8 mouse cellular contexts compared by ENCODE assay signal in the genomic region with DNA sequence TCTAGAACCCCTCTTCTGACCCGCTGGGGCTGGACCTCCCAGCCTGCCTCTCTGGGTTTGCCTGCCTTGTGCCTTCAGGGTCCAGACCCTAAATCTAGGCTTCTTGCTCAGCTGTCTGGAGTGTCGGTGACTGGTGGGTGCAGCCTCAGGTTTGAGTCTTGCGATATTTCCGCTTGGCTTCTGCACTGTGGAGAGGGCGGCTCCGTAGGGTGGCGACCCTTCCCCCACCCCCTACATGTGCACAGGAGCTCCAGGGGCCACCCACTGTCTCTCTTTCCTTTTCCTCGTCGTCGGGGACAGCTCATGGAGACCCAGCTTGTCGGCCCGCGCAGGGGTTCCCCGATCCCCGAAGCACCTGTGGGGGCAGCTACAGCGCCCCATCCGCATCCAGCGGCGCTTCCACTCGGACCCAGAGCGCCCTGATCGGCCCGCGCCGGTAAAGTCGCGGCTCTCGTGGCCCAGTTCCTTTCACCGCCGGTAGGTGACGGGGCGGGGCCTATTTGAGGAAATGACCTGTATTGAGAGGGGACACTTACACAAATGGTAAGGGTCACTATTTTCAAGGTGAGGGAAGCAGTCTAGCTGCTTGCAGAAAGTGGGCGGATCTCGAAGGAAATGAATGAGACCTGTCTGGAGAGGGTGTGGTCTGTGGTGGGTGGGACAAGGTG. TPM values are rescaled to one million over a fixed set of nuclear protein-coding genes. Genes with fewer than 3 reads are reported as not detected.
DNase-seq lines count a peak whose midpoint lies in the region; ATAC-seq and TF ChIP-seq lines count a peak whose summit lies in the region.

No protein-coding gene starts in this region.

- WGBS in forebrain, postnatal 0 days: 6% methylated on average over 34 of the region's 34 CpGs
- WGBS in liver, embryonic 16.5 days (ENCODE audit: insufficient replicate concordance): 2% methylated on average over 34 of the region's 34 CpGs

- peak; percentile 35 for TF ChIP-seq CTCF in E14TG2a.4 (conservative IDR thresholded peaks at IDR 0.05; ENCODE audit: low read length)
- peak; percentile 37 for TF ChIP-seq CTCF in forebrain, postnatal 0 days (IDR thresholded peaks at IDR 0.05; ENCODE audit: low read depth)

- DNase-seq in heart, adult 11 months: peak; percentile 88
- no peak for DNase-seq in heart, postnatal 10 days
- DNase-seq in forebrain, postnatal 0 days: no peak
- DNase-seq in retina, postnatal 1 day: peak; percentile 56
- no peak for DNase-seq in adrenal gland, postnatal 14 days
- no peak for DNase-seq in left cerebral cortex, adult 9 months (ENCODE audit: low spot score in 2 of 2)

- peak overlapping the region; percentile 32 for H3K4me2 ChIP-seq in forebrain, postnatal 0 days (ENCODE audit: low read depth)
- H3K4me2 ChIP-seq in liver, embryonic 16.5 days (ENCODE audit: low read depth, low read length): peak overlapping the region; percentile 52

- peaks cover 43% of the 10 kb centered on the region for H3K4me1 ChIP-seq in E14TG2a.4 (replicated peaks; ENCODE audit: low read depth, low read length)
- no peaks in the 10 kb centered on the region for H3K4me1 ChIP-seq in forebrain, postnatal 0 days (ENCODE audit: insufficient read depth)
- H3K4me1 ChIP-seq in liver, embryonic 16.5 days (ENCODE audit: control insufficient read depth, low read depth, low read length): peaks cover 3% of the 10 kb centered on the region; the same call in 1 of the 2 replicates

- no peak overlapping the region for H3K9ac ChIP-seq in forebrain, postnatal 0 days
- no peak overlapping the region; the same call in 1 of the 2 replicates for H3K9ac ChIP-seq in liver, embryonic 16.5 days (ENCODE audit: low read depth, low read length)

- H3K36me3 ChIP-seq in E14TG2a.4 (ENCODE audit: insufficient read depth, low read length): no peaks in the 10 kb centered on the region
- no peaks in the 10 kb centered on the region for H3K36me3 ChIP-seq in forebrain, postnatal 0 days (ENCODE audit: insufficient read depth)
- H3K36me3 ChIP-seq in liver, embryonic 16.5 days (ENCODE audit: control insufficient read depth, insufficient read depth): no peaks in the 10 kb centered on the region

- intact Hi-C loops in heart, postnatal 10 days (cut with DNase I): no loop called here

- H3K27ac ChIP-seq in forebrain, postnatal 0 days (ENCODE audit: low read depth, low read length): no peak overlapping the region
- H3K27ac ChIP-seq in liver, embryonic 16.5 days (ENCODE audit: low read length): no peak overlapping the region

- no peak for ATAC-seq in forebrain, postnatal 0 days
- no peak for ATAC-seq in liver, embryonic 16.5 days (ENCODE audit: low read depth)

- no peaks in the 10 kb centered on the region for H3K9me3 ChIP-seq in E14TG2a.4 (ENCODE audit: low read length)
- no peaks in the 10 kb centered on the region for H3K9me3 ChIP-seq in forebrain, postnatal 0 days (ENCODE audit: low read length)
- H3K9me3 ChIP-seq in liver, embryonic 16.5 days (replicated peaks; ENCODE audit: control insufficient read depth, low read length): no peaks in the 10 kb centered on the region

- peak overlapping the region; percentile 73 for H3K4me3 ChIP-seq in E14TG2a.4 (replicated peaks; ENCODE audit: low read length)
- H3K4me3 ChIP-seq in forebrain, postnatal 0 days (ENCODE audit: low read depth, low read length): no peak overlapping the region
- H3K4me3 ChIP-seq in liver, embryonic 16.5 days (ENCODE audit: low read depth, low read length): peak overlapping the region; percentile 30

- peaks cover 30% of the 10 kb centered on the region for H3K27me3 ChIP-seq in E14TG2a.4 (ENCODE audit: insufficient read depth, low read length)
- H3K27me3 ChIP-seq in forebrain, postnatal 0 days (ENCODE audit: insufficient read depth, low read length): peaks cover 22% of the 10 kb centered on the region
- H3K27me3 ChIP-seq in liver, embryonic 16.5 days (ENCODE audit: control insufficient read depth, insufficient read depth, low read depth, low read length): peaks cover 30% of the 10 kb centered on the region

RNA-seq across cellular contexts. Expression of gene Pde4c, which starts 6.4 kb away (rescaled TPM):
- 1 to 10 TPM; 2.0 to 4.0 TPM for total RNA-seq in heart, postnatal 10 days (2021)
- total RNA-seq in forebrain, postnatal 0 days (2014; rRNA removed): 0.48 and 0.62 TPM in 2 replicates
- 0.10 and 0.23 TPM in 2 replicates for polyA plus RNA-seq in forebrain, postnatal 0 days (2015; fragmentation: Nextera tagmentation; extraction: Ambion mirVana)
- 1.5 and 2.2 TPM in 2 replicates for polyA plus RNA-seq in liver, embryonic 16.5 days (2015; fragmentation: Nextera tagmentation; extraction: Ambion mirVana)
- total RNA-seq in adrenal gland, postnatal 14 days (2021): 1.9 TPM in 2 replicates

RNA-seq across cellular contexts. Expression of gene Gm3336, which starts 11.6 kb away (rescaled TPM):
- not detected for total RNA-seq in heart, postnatal 10 days (2021)
- total RNA-seq in forebrain, postnatal 0 days (2014; rRNA removed): not detected in 2 replicates
- polyA plus RNA-seq in forebrain, postnatal 0 days (2015; fragmentation: Nextera tagmentation; extraction: Ambion mirVana): not detected in 2 replicates
- 0.40 and 0.47 TPM in 2 replicates for polyA plus RNA-seq in liver, embryonic 16.5 days (2015; fragmentation: Nextera tagmentation; extraction: Ambion mirVana)
- total RNA-seq in adrenal gland, postnatal 14 days (2021): 0.70 TPM in 1 of 2 replicates, not detected in the other

RNA-seq across cellular contexts. Expression of gene Rab3a, which starts 24.5 kb away (rescaled TPM):
- 10 to 100 TPM; 37.3 to 38.9 TPM for total RNA-seq in heart, postnatal 10 days (2021)
- 450 and 499 TPM in 2 replicates for total RNA-seq in forebrain, postnatal 0 days (2014; rRNA removed)
- 632 and 673 TPM in 2 replicates for polyA plus RNA-seq in forebrain, postnatal 0 days (2015; fragmentation: Nextera tagmentation; extraction: Ambion mirVana)
- polyA plus RNA-seq in liver, embryonic 16.5 days (2015; fragmentation: Nextera tagmentation; extraction: Ambion mirVana): 2.2 and 3.4 TPM in 2 replicates
- total RNA-seq in adrenal gland, postnatal 14 days (2021): 56.2 and 75.1 TPM in 2 replicates

RNA-seq across cellular contexts. Expression of gene Iqcn, which starts 26.7 kb away (rescaled TPM):
- under 1 TPM in 1 of 2 experiments, not detected in 1; 0.07 TPM for total RNA-seq in heart, postnatal 10 days (2021)
- total RNA-seq in forebrain, postnatal 0 days (2014; rRNA removed): 0.33 TPM in 1 of 2 replicates, not detected in the other
- polyA plus RNA-seq in forebrain, postnatal 0 days (2015; fragmentation: Nextera tagmentation; extraction: Ambion mirVana): 0.03 and 0.08 TPM in 2 replicates
- 0.02 TPM in 1 of 2 replicates, not detected in the other for polyA plus RNA-seq in liver, embryonic 16.5 days (2015; fragmentation: Nextera tagmentation; extraction: Ambion mirVana)
- 0.11 and 0.19 TPM in 2 replicates for total RNA-seq in adrenal gland, postnatal 14 days (2021)

RNA-seq across cellular contexts. Expression of gene Mpv17l2, which starts 30.8 kb away (rescaled TPM):
- total RNA-seq in heart, postnatal 10 days (2021): 10 to 100 TPM; 32.0 to 39.7 TPM
- total RNA-seq in forebrain, postnatal 0 days (2014; rRNA removed): 33.7 and 39.9 TPM in 2 replicates
- polyA plus RNA-seq in forebrain, postnatal 0 days (2015; fragmentation: Nextera tagmentation; extraction: Ambion mirVana): 60.4 and 61.9 TPM in 2 replicates
- polyA plus RNA-seq in liver, embryonic 16.5 days (2015; fragmentation: Nextera tagmentation; extraction: Ambion mirVana): 31.4 and 32.1 TPM in 2 replicates
- total RNA-seq in adrenal gland, postnatal 14 days (2021): 113 and 123 TPM in 2 replicates

Comparison
In these comparisons a context has a peak if more than half of its experiments do, and no peak if none do; other contexts are left out.
1. DNase-seq: peak in heart, adult 11 months (single experiment) and retina, postnatal 1 day (single experiment); none in heart, postnatal 10 days (0 of 2), forebrain, postnatal 0 days (single experiment), adrenal gland, postnatal 14 days (single experiment) and left cerebral cortex, adult 9 months (0 of 2).